Mouse (Mus musculus) WW6 (cell line): ENCODE measurements around the gene Prepl.

Experiments used
- DNase-seq: peaks from one replicate; pipeline ENCODE4 v3.0.0-alpha.2; 2013; ENCODE audit warnings: low read depth, low spot score

Gene Prepl

GRCm38 (mm10) chr17:85024237-85024636, 65.8 kb downstream of the Prepl start:
- no peak for DNase-seq

- peak; percentile 55 for DNase-seq
Observed at GRCm38 (mm10) chr17:85023247-85024167, 66.5 kb downstream of the Prepl start.

- DNase-seq: no peak
Observed at GRCm38 (mm10) chr17:85020343-85020742, 69.7 kb downstream of the Prepl start.

- no peak for DNase-seq
Observed at GRCm38 (mm10) chr17:85018794-85019193, 71.2 kb downstream of the Prepl start.

- DNase-seq: no peak
Observed at GRCm38 (mm10) chr17:85018344-85018743, 71.7 kb downstream of the Prepl start.

- DNase-seq: no peak
Observed at GRCm38 (mm10) chr17:85014632-85015031, 75.4 kb downstream of the Prepl start.

- no peak for DNase-seq
Observed at GRCm38 (mm10) chr17:85013485-85013884, 76.6 kb downstream of the Prepl start.
